Comparison of ENCODE assay signal across 26 mouse cellular contexts in genomic region chr11:59221604-59222003, GRCm38 (mm10). TPM values are rescaled to one million over a fixed set of nuclear protein-coding genes. Genes with fewer than 3 reads are reported as not detected.
DNase-seq lines count a peak whose midpoint lies in the region; ATAC-seq and TF ChIP-seq lines count a peak whose summit lies in the region.
"Had no signal": no experiment of that assay in that cellular context is flagged by ENCODE, and none has a peak within 500 bp of the region (broad histone marks: within the 10 kb centered on the region; RNA-seq: fewer than 3 reads in every experiment).

No protein-coding gene starts in this region.

- peaks cover 82% of the 10 kb centered on the region for H3K4me1 ChIP-seq in bone marrow macrophage, adult 2 months (ENCODE audit: control insufficient read depth, insufficient read depth, low read length)

- TF ChIP-seq POLR2A in bone marrow macrophage, adult 2 months (IDR thresholded peaks at IDR 0.05; ENCODE audit: borderline replicate concordance, low read depth, low read length), result no peak

- H3K27ac ChIP-seq in layer of hippocampus, adult 2 months, result 0 out of 2 replicates have a peak overlapping the region, but pooled peaks have one; percentile 14
- H3K27ac ChIP-seq in bone marrow macrophage, adult 2 months (ENCODE audit: insufficient read depth, low read depth, low read length), result peak overlapping the region; percentile 63
- H3K27ac ChIP-seq: forebrain, embryonic 13.5 days; heart, embryonic 10.5 days; heart, embryonic 15.5 days; hindbrain, embryonic 12.5 days; midbrain, embryonic 13.5 days; neural tube, embryonic 15.5 days had no signal

- no peak for DNase-seq in layer of hippocampus, adult 2 months (ENCODE audit: low spot score in 2 of 2)
- no peak for DNase-seq in layer of hippocampus, adult 18-20 months (ENCODE audit: low spot score in 2 of 2)
- no peak for DNase-seq in testis, postnatal 14 days (ENCODE audit: low spot score)
- DNase-seq in layer of hippocampus, adult 11-12 months (ENCODE audit: low spot score), result no peak
- DNase-seq in adrenal gland, adult 8-10 months, result no peak
- DNase-seq: adrenal gland, adult 2 months; cerebellum, adult 9-11 months; gastrocnemius, postnatal 14 days; heart, adult 11 months; kidney, adult 9 months; kidney, postnatal 14 days; left cerebral cortex, postnatal 4 days; liver, embryonic 13.5 days; lung, adult 2 months; right cerebral cortex, postnatal 25 days; thymus, adult 18-20 months; thymus, postnatal 25 days had no signal

- TF ChIP-seq CTCF in layer of hippocampus, adult 2 months (conservative IDR thresholded peaks at IDR 0.05), result no peak
- no peak for TF ChIP-seq CTCF in bone marrow macrophage, adult 2 months (IDR thresholded peaks at IDR 0.05; ENCODE audit: low read depth, low read length)

- no peak overlapping the region for H3K4me3 ChIP-seq in layer of hippocampus, adult 2 months
- H3K4me3 ChIP-seq in bone marrow macrophage, adult 2 months (ENCODE audit: insufficient read depth, low read length), result no peak overlapping the region
- H3K4me3 ChIP-seq: forebrain, embryonic 13.5 days; heart, embryonic 10.5 days; heart, embryonic 15.5 days; hindbrain, embryonic 12.5 days; liver, embryonic 13.5 days; midbrain, embryonic 13.5 days; neural tube, embryonic 15.5 days had no signal

- peak; percentile 65 for ATAC-seq in megakaryocyte, adult 5-6 weeks (ENCODE audit: poor library complexity, severe bottlenecking)
- ATAC-seq: forebrain, embryonic 13.5 days; intestine, embryonic 16.5 days; midbrain, embryonic 13.5 days had no signal

RNA-seq across cellular contexts. Expression of gene Arf1, which starts 6.5 kb away (rescaled TPM):
- total RNA-seq in layer of hippocampus, adult 2 months (2021), result 100 to 1,000 TPM; 498 to 523 TPM
- 100 to 1,000 TPM; 512 to 556 TPM for total RNA-seq in layer of hippocampus, adult 18-20 months (2021)
- 295 and 301 TPM in 2 replicates for polyA plus RNA-seq in bone marrow macrophage, adult 2 months (2012; ENCODE audit: insufficient read depth, insufficient read length, missing spikeins)
- 312 and 325 TPM in 2 replicates for total RNA-seq in megakaryocyte, adult 5-6 weeks (2015)
- total RNA-seq in megakaryocyte, adult 5-6 weeks (2017), result 342 and 408 TPM in 2 replicates
- total RNA-seq in adrenal gland, adult 8-10 months (2022), result 100 to 1,000 TPM; 408 to 506 (median 446) TPM

RNA-seq across cellular contexts. Expression of gene 2310033P09Rik, which starts 13.5 kb away (rescaled TPM):
- 10 to 100 TPM; 21.6 to 22.3 TPM for total RNA-seq in layer of hippocampus, adult 2 months (2021)
- 10 to 100 TPM; 26.6 to 27.3 TPM for total RNA-seq in layer of hippocampus, adult 18-20 months (2021)
- polyA plus RNA-seq in bone marrow macrophage, adult 2 months (2012; ENCODE audit: insufficient read depth, insufficient read length, missing spikeins), result 18.9 and 20.8 TPM in 2 replicates
- 8.3 and 8.6 TPM in 2 replicates for total RNA-seq in megakaryocyte, adult 5-6 weeks (2015)
- 7.2 and 8.7 TPM in 2 replicates for total RNA-seq in megakaryocyte, adult 5-6 weeks (2017)
- 10 to 100 TPM; 25.8 to 31.2 (median 29.6) TPM for total RNA-seq in adrenal gland, adult 8-10 months (2022)

RNA-seq across cellular contexts. Expression of gene Mrpl55, which starts 19.3 kb away (rescaled TPM):
- total RNA-seq in layer of hippocampus, adult 2 months (2021), result 10 to 100 TPM; 37.3 to 39.3 TPM
- total RNA-seq in layer of hippocampus, adult 18-20 months (2021), result 10 to 100 TPM; 35.9 to 42.8 TPM
- polyA plus RNA-seq in bone marrow macrophage, adult 2 months (2012; ENCODE audit: insufficient read depth, insufficient read length, missing spikeins), result 20.1 and 24.1 TPM in 2 replicates
- total RNA-seq in megakaryocyte, adult 5-6 weeks (2015), result 14.7 and 17.6 TPM in 2 replicates
- total RNA-seq in megakaryocyte, adult 5-6 weeks (2017), result 35.3 and 36.2 TPM in 2 replicates
- total RNA-seq in adrenal gland, adult 8-10 months (2022), result 10 to 100 TPM; 46.0 to 53.6 (median 47.1) TPM

RNA-seq across cellular contexts. Expression of gene Guk1, which starts 29.6 kb away (rescaled TPM):
- total RNA-seq in layer of hippocampus, adult 2 months (2021), result 100 to 1,000 TPM; 134 to 136 TPM
- total RNA-seq in layer of hippocampus, adult 18-20 months (2021), result 100 to 1,000 TPM; 148 to 152 TPM
- 32.1 and 32.3 TPM in 2 replicates for polyA plus RNA-seq in bone marrow macrophage, adult 2 months (2012; ENCODE audit: insufficient read depth, insufficient read length, missing spikeins)
- 20.6 and 25.1 TPM in 2 replicates for total RNA-seq in megakaryocyte, adult 5-6 weeks (2015)
- 13.8 and 20.1 TPM in 2 replicates for total RNA-seq in megakaryocyte, adult 5-6 weeks (2017)
- 10 to 100 TPM; 67.1 to 80.4 (median 72.1) TPM for total RNA-seq in adrenal gland, adult 8-10 months (2022)

RNA-seq across cellular contexts. Expression of gene Gjc2, which starts 38.6 kb away (rescaled TPM):
- 10 to 100 TPM; 10.2 to 10.8 TPM for total RNA-seq in layer of hippocampus, adult 2 months (2021)
- 10 to 100 TPM; 11.9 to 13.6 TPM for total RNA-seq in layer of hippocampus, adult 18-20 months (2021)
- not detected in 2 replicates for polyA plus RNA-seq in bone marrow macrophage, adult 2 months (2012; ENCODE audit: insufficient read depth, insufficient read length, missing spikeins)
- not detected in 2 replicates for total RNA-seq in megakaryocyte, adult 5-6 weeks (2015)
- not detected in 2 replicates for total RNA-seq in megakaryocyte, adult 5-6 weeks (2017)
- total RNA-seq in adrenal gland, adult 8-10 months (2022), result 1 to 10 TPM in 2 of 4 experiments, under 1 TPM in 2; 0.66 to 1.4 (median 1.2) TPM
- polyA plus RNA-seq: forebrain, embryonic 13.5 days; heart, embryonic 10.5 days; midbrain, embryonic 13.5 days had no signal
